Mouse (Mus musculus) kidney, adult 9 months (tissue): ENCODE measurements around the gene Dusp18.

Experiments used
- DNase-seq: peaks from one replicate; pipeline ENCODE4 v3.0.0; 2022

Dusp18 gene

DNA sequence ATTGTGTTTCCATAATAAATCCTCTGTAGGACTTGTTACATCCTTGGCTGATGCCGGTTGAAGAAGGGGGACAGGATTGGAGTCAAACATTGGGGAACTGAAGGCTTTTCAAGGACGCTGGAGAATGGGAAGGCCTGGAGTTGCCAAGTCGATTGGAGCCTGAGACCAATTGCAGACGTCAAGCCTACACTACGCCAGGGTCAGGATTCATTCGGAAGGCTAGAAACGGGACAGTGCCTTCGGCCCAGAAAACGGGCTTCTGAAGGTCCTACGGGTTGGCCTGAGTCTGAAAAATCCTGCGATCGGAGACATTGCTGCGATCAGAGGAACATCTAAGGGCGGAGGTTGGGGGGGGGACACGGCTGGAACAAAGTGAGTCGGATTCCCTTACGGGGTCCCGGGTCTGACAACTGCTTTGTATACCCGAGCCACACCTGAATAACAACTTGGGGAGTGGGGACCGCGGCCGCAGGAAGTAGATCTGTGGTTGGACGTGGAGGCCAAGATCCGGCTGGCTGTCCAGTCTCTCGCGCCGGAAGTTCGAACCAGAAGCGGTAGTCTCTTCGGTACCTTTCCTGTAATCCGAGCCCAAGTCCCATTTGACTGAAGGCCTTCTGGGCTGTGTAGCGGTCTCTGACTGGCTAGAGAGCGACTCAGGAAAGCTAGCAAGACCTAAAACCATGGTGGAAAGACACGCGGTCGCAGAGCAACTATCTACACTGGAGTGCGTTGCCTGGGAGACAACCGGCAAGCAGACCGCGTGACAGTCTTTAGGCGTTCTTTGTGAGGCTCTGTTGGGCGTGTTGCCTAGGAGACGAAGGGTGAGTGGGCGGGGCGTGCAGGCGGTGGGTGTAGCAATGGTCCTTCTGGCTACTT lies at the start of gene Dusp18, which contains the start of gene 4921536K21Rik:
Dusp18 (plus strand) TSS at position 835 of the 876 bp plus-strand sequence.
4921536K21Rik (minus strand) TSS at position 693 of the 876 bp plus-strand sequence.
- peak; percentile 96 for DNase-seq

- DNase-seq: no peak
Measured at GRCm38 (mm10) chr11:3846351-3846750, 48.7 kb upstream of the Dusp18 start.

DNA sequence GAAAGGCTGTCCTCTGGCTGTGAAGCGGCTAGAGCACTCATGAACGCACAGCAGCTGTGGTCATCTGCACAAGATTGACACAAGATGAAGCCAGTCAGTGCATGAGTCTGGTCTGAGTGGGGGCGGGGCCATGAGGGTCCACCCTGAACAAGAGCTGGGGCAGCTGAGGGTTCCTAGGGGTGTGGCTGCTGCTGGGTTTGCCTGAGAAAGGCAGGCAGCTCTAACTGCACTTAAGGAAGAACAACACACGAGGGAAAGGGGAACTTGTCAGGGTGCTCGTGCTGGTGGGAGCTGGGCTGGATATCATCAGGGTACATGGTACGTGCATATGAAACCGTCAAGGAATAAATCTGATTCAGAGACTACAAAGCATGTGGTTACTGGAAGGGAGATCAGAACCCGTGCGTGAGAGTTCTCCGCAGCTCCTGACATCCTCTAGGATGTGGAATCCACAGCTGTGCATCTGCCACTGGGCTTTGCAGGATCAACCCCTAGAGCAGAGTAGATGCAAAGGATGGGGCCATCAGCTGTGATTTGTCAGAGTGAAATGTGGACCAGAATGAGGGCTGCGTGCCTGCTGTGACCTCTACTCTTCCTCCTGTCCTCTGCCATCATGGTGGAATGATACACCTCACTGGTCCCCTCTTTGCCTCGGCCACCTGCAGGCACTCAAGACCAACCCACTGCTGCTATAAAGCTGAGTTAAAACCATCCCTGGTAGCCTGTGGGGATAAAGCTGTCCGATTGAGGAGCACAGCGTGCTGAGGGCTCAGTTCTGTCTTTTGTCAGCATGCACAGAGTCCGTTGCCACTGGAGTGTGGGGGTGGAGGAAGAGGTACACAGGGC lies 45.3 kb upstream of the Dusp18 start:
- no peak for DNase-seq

GRCm38 (mm10) chr11:3850315-3850614 lies 44.8 kb upstream of the Dusp18 start:
- no peak for DNase-seq

DNA sequence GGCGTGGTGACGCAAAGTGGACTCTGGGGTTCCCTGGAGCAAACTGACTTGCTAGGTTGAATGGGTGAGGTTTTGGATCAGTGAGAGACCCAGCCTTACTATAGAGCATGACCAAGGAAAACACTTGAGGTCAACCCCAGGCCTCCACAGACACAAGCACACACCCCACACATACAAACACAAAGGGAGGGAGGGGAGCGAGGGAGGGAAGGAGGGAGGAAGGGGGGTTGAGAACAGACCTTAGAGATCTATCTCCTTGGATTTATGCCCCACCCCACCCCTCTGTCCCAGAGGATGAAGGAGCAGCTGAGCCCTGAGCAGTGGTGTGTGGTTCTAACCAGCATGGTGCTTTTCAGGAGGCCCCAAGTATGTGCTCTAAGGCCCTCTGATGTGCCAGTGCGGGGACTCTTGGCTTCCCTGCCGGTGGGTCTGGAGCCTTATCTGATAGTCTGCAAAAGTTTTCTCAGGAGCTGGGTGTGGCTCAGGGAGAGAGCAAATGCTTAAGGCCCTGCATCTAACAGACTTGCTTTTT lies 44.2 kb upstream of the Dusp18 start:
- no peak for DNase-seq

DNA sequence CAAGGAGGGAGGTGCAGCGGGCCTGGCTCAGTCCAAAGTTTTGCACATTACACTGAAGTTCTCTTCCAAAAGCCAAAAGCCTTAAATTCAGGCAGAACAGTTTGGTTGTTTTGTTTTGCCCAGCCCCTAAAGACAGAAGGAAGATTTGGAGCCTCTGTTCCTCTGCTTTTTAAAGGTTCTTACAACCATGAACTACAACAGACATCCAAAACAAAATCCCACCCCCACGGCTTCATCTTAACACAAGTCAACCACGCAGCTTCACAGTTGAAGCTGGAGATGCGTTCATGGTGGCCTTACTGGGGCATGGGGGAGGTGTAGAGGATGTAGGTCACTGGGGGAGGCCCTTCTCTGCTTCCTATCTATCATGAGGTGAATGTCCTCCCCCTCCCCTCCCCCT lies 43.2 kb upstream of the Dusp18 start:
- DNase-seq: no peak

GRCm38 (mm10) chr11:3853031-3853430 lies 42.0 kb upstream of the Dusp18 start:
- DNase-seq: no peak

GRCm38 (mm10) chr11:3853481-3854034 lies 41.5 kb upstream of the Dusp18 start:
- DNase-seq: no peak

GRCm38 (mm10) chr11:3854156-3854555 lies 40.9 kb upstream of the Dusp18 start:
- DNase-seq: no peak

GRCm38 (mm10) chr11:3855846-3856245 lies 39.2 kb upstream of the Dusp18 start:
- DNase-seq: no peak

DNA sequence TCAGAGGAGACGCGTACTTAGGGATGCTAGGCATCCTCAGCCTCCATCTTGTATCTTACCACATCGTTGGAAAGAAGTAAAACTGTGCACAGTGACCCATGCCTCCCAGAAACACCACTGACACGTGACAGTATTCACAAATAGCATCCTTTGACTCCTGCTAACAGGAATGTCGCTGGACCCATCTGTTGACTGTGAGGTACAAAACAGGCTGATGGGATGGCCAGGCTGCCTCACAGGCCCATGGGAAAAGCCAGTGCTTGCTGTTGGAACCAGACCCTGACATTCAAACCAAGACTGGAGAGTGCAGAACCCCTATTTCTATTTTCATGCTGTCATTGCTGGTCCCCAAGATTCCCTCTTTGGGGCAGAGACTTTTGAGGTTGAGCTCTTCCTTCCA lies 37.1 kb upstream of the Dusp18 start:
- DNase-seq: no peak

DNA sequence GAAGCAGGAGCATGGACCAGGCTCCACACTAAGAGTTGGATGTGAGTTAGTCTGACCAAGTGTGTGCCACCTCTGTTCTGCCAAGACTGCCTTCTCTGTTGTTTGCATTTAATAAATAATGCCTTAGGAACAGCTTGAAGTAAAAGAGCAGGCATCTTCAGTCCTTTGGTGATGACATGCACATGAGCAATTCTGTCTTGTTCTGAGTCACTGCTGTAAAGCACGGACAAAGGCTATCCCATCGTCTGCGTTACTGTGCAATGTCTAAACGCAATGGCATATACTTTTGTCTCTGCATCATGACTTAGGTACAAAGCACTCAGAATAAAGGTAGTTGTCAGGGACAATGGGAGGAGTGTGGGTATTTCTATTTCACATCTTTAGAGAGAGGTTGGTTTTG lies 35.3 kb upstream of the Dusp18 start:
- DNase-seq: no peak

GRCm38 (mm10) chr11:3860361-3860760 lies 34.7 kb upstream of the Dusp18 start:
- DNase-seq: peak; percentile 34

DNA sequence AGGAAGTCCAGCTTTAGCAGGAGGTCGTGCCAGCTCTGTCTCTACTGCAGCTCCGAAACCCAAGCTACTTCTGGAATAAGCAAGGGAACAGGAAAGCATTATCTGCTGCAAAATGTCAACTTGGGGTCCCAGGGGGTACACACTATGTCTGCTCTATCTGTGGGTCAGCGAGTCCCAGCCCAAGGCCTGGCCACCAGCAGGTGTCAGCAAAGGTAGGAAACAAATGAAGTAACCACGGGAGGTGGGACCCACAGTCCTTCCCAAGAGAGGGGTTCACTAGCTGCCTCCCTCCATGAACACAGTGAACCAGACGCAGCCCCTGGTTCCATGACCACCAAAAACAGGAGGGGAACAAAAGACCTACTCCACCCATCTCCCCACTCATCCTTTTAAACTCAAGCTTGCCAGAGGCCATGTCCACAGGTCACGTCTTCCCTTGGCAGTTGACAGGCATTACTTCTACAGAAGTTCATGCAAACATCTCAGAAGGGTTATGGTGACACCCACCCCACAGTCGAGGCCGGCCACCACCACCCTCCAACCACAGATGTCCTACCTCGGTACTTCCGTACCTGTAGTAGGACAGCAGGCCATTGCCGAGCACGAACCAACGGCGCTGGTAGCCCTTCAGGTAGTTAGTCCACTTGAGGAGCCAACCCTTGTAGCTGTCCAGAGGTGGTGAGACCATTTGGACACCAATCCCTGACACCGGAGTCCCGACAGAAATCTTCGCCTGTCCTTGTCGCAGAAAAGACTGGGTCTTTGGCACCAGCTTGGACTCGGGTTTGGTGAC lies 32.2 kb upstream of the Dusp18 start:
- peak; percentile 17 for DNase-seq

DNA sequence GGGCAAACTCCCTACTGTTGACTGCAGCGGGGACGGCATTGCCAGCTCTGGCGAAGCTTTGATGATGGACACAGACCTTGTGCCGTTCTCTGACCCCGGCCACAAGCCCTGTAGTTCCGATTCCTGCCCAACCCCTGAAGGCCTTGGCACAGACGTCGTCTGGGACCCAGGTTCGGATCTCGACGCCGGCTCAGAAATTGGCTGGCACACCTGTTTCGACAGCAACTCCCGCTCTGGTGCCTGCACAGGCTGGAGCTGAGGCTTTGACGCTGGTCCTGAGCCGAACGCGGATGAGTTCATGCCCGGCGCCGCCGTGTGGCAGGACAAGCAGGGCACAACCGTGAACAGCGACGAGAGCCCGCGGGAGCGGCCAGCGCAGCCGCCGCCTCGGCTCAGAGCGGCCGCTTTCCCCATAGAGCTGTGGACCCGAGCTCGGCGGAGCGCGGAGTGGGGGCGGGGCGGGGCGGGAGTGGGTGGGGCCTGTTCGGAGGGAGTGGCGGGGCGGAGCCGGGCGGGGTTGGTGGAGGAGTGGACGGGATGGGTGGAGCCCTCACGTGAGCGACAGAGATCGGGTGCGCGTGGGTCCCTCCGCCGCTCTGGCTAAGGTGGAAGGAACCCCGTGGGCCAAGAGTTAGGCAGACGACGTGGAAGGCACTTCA lies 31.5 kb upstream of the Dusp18 start, which contains the start of gene Osbp2:
Osbp2 (minus strand) TSS at position 450 of the 659 bp plus-strand sequence.
- DNase-seq: peak; percentile 68

- DNase-seq: peak; percentile 39
Measured at GRCm38 (mm10) chr11:3864343-3864742, 30.7 kb upstream of the Dusp18 start.

DNA sequence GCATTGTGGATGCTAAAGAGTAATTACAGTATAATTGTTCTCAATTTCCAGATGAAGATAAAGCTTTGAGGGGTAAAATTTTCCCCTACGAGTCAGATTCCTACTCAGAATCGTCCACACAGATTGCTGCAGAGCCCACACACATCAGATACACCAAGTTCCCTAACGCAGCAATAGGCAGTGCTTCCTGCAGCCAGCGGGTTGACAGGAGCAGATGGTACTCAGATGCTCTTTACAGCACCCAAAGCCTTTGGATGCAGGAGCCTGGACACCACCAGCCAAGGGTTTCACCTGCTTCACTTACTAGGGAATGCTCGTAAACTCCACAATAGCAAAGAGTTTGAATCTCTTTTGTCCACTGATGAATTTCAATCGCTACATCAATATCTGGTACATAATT lies 18.6 kb upstream of the Dusp18 start:
- DNase-seq: no peak

- no peak for DNase-seq
Measured at GRCm38 (mm10) chr11:3878660-3879059, 16.4 kb upstream of the Dusp18 start.

GRCm38 (mm10) chr11:3879836-3880235 lies 15.2 kb upstream of the Dusp18 start:
- DNase-seq: peak; percentile 86

DNA sequence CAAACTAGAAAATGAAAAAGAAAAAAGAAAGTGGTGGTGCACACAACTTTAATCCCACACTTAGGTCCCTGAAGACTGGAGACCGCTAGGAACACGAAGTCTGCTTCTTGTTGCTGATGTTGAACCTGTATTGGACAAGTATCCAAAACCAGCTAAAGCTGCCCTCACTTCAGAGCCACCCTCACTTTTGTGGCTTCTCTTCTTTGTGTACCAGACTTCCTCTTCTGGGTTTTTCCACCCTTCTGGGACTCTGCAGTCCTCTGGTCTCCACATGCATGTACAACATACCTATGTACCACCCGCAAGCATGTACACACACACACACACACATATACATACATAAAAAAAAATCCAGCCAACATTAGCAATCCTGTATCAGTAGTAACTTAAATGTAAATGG lies 11.3 kb upstream of the Dusp18 start:
- no peak for DNase-seq

GRCm38 (mm10) chr11:3887331-3887730 lies 7.7 kb upstream of the Dusp18 start:
- DNase-seq: no peak

DNA sequence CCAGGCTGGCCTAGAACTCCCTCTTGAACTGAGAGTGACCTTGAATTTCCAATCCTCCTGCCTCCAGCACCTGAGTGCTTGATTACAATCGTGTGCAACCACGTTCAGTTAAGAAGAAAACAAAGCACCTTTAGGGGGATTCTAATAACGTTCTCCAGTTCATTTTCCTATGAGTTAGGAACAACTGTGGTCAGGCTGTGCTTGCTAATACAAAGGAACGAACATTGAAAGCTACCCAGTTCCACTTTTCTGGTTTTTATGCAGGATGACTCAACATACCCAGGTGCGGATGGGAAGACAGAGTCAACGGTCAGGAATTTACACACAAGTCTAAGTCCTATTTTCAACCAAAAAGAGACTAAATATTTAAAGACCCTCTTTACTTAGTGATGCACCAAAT lies 1.1 kb upstream of the Dusp18 start:
- DNase-seq: no peak
